In genomic region chr11:89024181-89024881, GRCm38 (mm10) we compare ENCODE assay signal across 8 mouse cellular contexts. TPM values are rescaled to one million over a fixed set of nuclear protein-coding genes. Genes with fewer than 3 reads are reported as not detected.
DNase-seq lines count a peak whose midpoint lies in the region; ATAC-seq and TF ChIP-seq lines count a peak whose summit lies in the region.

No protein-coding gene starts in this region.

- no peak overlapping the region for H3K4me2 ChIP-seq in neural tube, embryonic 11.5 days (ENCODE audit: low read depth)
- no peak overlapping the region for H3K4me2 ChIP-seq in intestine, embryonic 16.5 days (ENCODE audit: low read depth, low read length)
- H3K4me2 ChIP-seq in liver, postnatal 0 days (ENCODE audit: low read depth, low read length), result peak overlapping the region; percentile 40

- no peaks in the 10 kb centered on the region for H3K36me3 ChIP-seq in neural tube, embryonic 11.5 days (ENCODE audit: control insufficient read depth, insufficient read depth, low read length)
- no peaks in the 10 kb centered on the region for H3K36me3 ChIP-seq in intestine, embryonic 16.5 days (ENCODE audit: control insufficient read depth, insufficient read depth, low read length)
- peaks cover 17% of the 10 kb centered on the region for H3K36me3 ChIP-seq in liver, postnatal 0 days (replicated peaks; ENCODE audit: insufficient read depth, low read length)

- H3K27me3 ChIP-seq in neural tube, embryonic 11.5 days (ENCODE audit: control insufficient read depth, insufficient read depth, low read length), result no peaks in the 10 kb centered on the region
- H3K27me3 ChIP-seq in intestine, embryonic 16.5 days (replicated peaks; ENCODE audit: control insufficient read depth, insufficient read depth, low read length), result no peaks in the 10 kb centered on the region
- no peaks in the 10 kb centered on the region for H3K27me3 ChIP-seq in liver, postnatal 0 days (ENCODE audit: insufficient read depth, low read length)

- H3K9me3 ChIP-seq in neural tube, embryonic 11.5 days (ENCODE audit: control insufficient read depth, low read length), result no peaks in the 10 kb centered on the region
- H3K9me3 ChIP-seq in intestine, embryonic 16.5 days (ENCODE audit: control insufficient read depth, low read length), result no peaks in the 10 kb centered on the region
- H3K9me3 ChIP-seq in liver, postnatal 0 days (ENCODE audit: low read length), result no peaks in the 10 kb centered on the region

- WGBS in neural tube, embryonic 11.5 days, result 75% methylated on average over 11 of the region's 11 CpGs
- 25% methylated on average over 11 of the region's 11 CpGs for WGBS in bone marrow, adult 2 months
- WGBS in intestine, embryonic 16.5 days, result 24% methylated on average over 11 of the region's 11 CpGs
- WGBS in liver, postnatal 0 days (ENCODE audit: insufficient replicate concordance), result 30% methylated on average over 11 of the region's 11 CpGs

- no peak overlapping the region for H3K4me3 ChIP-seq in neural tube, embryonic 11.5 days (ENCODE audit: low read depth, low read length)
- no peak overlapping the region for H3K4me3 ChIP-seq in bone marrow, adult 2 months (replicated peaks; ENCODE audit: control insufficient read depth, low read depth, low read length)
- peak overlapping the region; percentile 9; the same call in 1 of the 2 replicates for H3K4me3 ChIP-seq in intestine, embryonic 16.5 days (ENCODE audit: low read length)
- H3K4me3 ChIP-seq in liver, postnatal 0 days (ENCODE audit: low read depth, low read length), result no peak overlapping the region

- ATAC-seq in neural tube, embryonic 11.5 days (ENCODE audit: insufficient read depth, low FRiP score, low TSS enrichment), result no peak
- peak; percentile 76 for ATAC-seq in intestine, embryonic 16.5 days
- ATAC-seq in liver, postnatal 0 days, result peak; percentile 84

- no peak for TF ChIP-seq POLR2A in bone marrow, adult 2 months (IDR thresholded peaks at IDR 0.05; ENCODE audit: borderline replicate concordance, control insufficient read depth, low read depth, low read length)

- peak; percentile 88 for TF ChIP-seq EP300 in liver, postnatal 0 days (IDR thresholded peaks at IDR 0.05; ENCODE audit: low read depth)

- DNase-seq in neural tube, embryonic 11.5 days (ENCODE audit: low spot score), result peak; percentile 26
- no peak for DNase-seq in neural tube, embryonic 10.5 days (ENCODE audit: extremely low spot score, low spot score)
- peak; percentile 99 for DNase-seq in heart, adult 11 months
- peak; percentile 81 for DNase-seq in liver, postnatal 0 days
- DNase-seq in spleen, adult 18-20 months, result peak; percentile 61 to 66
- no peak for DNase-seq in c-Kit-positive CD71-positive TER-119-positive erythroid progenitor cells, embryonic 14.5 days (ENCODE audit: low spot score)

- no peak overlapping the region for H3K9ac ChIP-seq in neural tube, embryonic 11.5 days (ENCODE audit: low read length)
- H3K9ac ChIP-seq in intestine, embryonic 16.5 days (ENCODE audit: low read depth, low read length), result no peak overlapping the region
- peak overlapping the region; percentile 42 for H3K9ac ChIP-seq in liver, postnatal 0 days (replicated peaks)

- H3K27ac ChIP-seq in neural tube, embryonic 11.5 days (ENCODE audit: low read depth, low read length), result no peak overlapping the region
- H3K27ac ChIP-seq in bone marrow, adult 2 months (ENCODE audit: control insufficient read depth, insufficient read depth, low read depth, low read length, poor library complexity), result peak overlapping the region; percentile 81
- H3K27ac ChIP-seq in intestine, embryonic 16.5 days (ENCODE audit: low read length), result peak overlapping the region; percentile 91
- peak overlapping the region; percentile 97 for H3K27ac ChIP-seq in liver, postnatal 0 days (ENCODE audit: low read depth)

- no peaks in the 10 kb centered on the region for H3K4me1 ChIP-seq in neural tube, embryonic 11.5 days (ENCODE audit: control insufficient read depth, insufficient read depth, low read length)
- H3K4me1 ChIP-seq in bone marrow, adult 2 months (ENCODE audit: control insufficient read depth, insufficient read depth, low read length), result no peaks in the 10 kb centered on the region; the same call in 1 of the 2 replicates
- peaks cover 27% of the 10 kb centered on the region for H3K4me1 ChIP-seq in intestine, embryonic 16.5 days (ENCODE audit: control insufficient read depth, insufficient read depth, low read length)
- peaks cover 52% of the 10 kb centered on the region for H3K4me1 ChIP-seq in liver, postnatal 0 days (ENCODE audit: insufficient read depth)

- peak; percentile 10; the same call in 1 of the 2 replicates for TF ChIP-seq CTCF in bone marrow, adult 2 months (IDR thresholded peaks at IDR 0.05; ENCODE audit: control insufficient read depth, insufficient read depth, low read length)
- TF ChIP-seq CTCF in liver, postnatal 0 days (IDR thresholded peaks at IDR 0.05; ENCODE audit: low read depth), result no peak

RNA-seq across cellular contexts. Expression of gene Trim25, which starts 25.2 kb away (rescaled TPM):
- 2.5 and 3.0 TPM in 2 replicates for polyA plus RNA-seq in neural tube, embryonic 11.5 days (2014; fragmentation: Nextera tagmentation; extraction: Ambion mirVana)
- polyA plus RNA-seq in bone marrow, adult 2 months (2011; ENCODE audit: insufficient read depth, insufficient read length, low replicate concordance, missing spikeins), result 19.8 and 33.7 TPM in 2 replicates
- 27.5 and 27.6 TPM in 2 replicates for polyA plus RNA-seq in intestine, embryonic 16.5 days (2015; fragmentation: Nextera tagmentation; extraction: Ambion mirVana)
- 20.4 and 20.6 TPM in 2 replicates for polyA plus RNA-seq in liver, postnatal 0 days (2015; fragmentation: Nextera tagmentation; extraction: Ambion mirVana)

RNA-seq across cellular contexts. Expression of gene Dgke, which starts 42.3 kb away (rescaled TPM):
- polyA plus RNA-seq in neural tube, embryonic 11.5 days (2014; fragmentation: Nextera tagmentation; extraction: Ambion mirVana), result 6.6 and 6.9 TPM in 2 replicates
- 1.9 and 2.0 TPM in 2 replicates for polyA plus RNA-seq in bone marrow, adult 2 months (2011; ENCODE audit: insufficient read depth, insufficient read length, low replicate concordance, missing spikeins)
- polyA plus RNA-seq in intestine, embryonic 16.5 days (2015; fragmentation: Nextera tagmentation; extraction: Ambion mirVana), result 2.3 TPM in 2 replicates
- 0.53 and 0.60 TPM in 2 replicates for polyA plus RNA-seq in liver, postnatal 0 days (2015; fragmentation: Nextera tagmentation; extraction: Ambion mirVana)

RNA-seq across cellular contexts. Expression of gene Gm525, which starts 49.3 kb away (rescaled TPM):
- not detected in 2 replicates for polyA plus RNA-seq in neural tube, embryonic 11.5 days (2014; fragmentation: Nextera tagmentation; extraction: Ambion mirVana)
- polyA plus RNA-seq in bone marrow, adult 2 months (2011; ENCODE audit: insufficient read depth, insufficient read length, low replicate concordance, missing spikeins), result not detected in 2 replicates
- polyA plus RNA-seq in intestine, embryonic 16.5 days (2015; fragmentation: Nextera tagmentation; extraction: Ambion mirVana), result 1.5 TPM in 2 replicates
- polyA plus RNA-seq in liver, postnatal 0 days (2015; fragmentation: Nextera tagmentation; extraction: Ambion mirVana), result 0.31 and 0.39 TPM in 2 replicates

RNA-seq across cellular contexts. Expression of gene Coil, which starts 54.3 kb away (rescaled TPM):
- polyA plus RNA-seq in neural tube, embryonic 11.5 days (2014; fragmentation: Nextera tagmentation; extraction: Ambion mirVana), result 21.3 and 22.7 TPM in 2 replicates
- polyA plus RNA-seq in bone marrow, adult 2 months (2011; ENCODE audit: insufficient read depth, insufficient read length, low replicate concordance, missing spikeins), result 2.7 and 7.2 TPM in 2 replicates
- polyA plus RNA-seq in intestine, embryonic 16.5 days (2015; fragmentation: Nextera tagmentation; extraction: Ambion mirVana), result 9.8 and 10.1 TPM in 2 replicates
- polyA plus RNA-seq in liver, postnatal 0 days (2015; fragmentation: Nextera tagmentation; extraction: Ambion mirVana), result 2.6 and 2.7 TPM in 2 replicates

RNA-seq across cellular contexts. Expression of gene Elobl, which starts 57.6 kb away (rescaled TPM):
- polyA plus RNA-seq in neural tube, embryonic 11.5 days (2014; fragmentation: Nextera tagmentation; extraction: Ambion mirVana), result not detected in 2 replicates
- 11.6 TPM in 1 of 2 replicates, not detected in the other for polyA plus RNA-seq in bone marrow, adult 2 months (2011; ENCODE audit: insufficient read depth, insufficient read length, low replicate concordance, missing spikeins)
- not detected in 2 replicates for polyA plus RNA-seq in intestine, embryonic 16.5 days (2015; fragmentation: Nextera tagmentation; extraction: Ambion mirVana)
- not detected in 2 replicates for polyA plus RNA-seq in liver, postnatal 0 days (2015; fragmentation: Nextera tagmentation; extraction: Ambion mirVana)

Comparison
In these comparisons a context has a peak if more than half of its experiments do, and no peak if none do; other contexts are left out.
1. DNase-seq: peak in neural tube, embryonic 11.5 days (single experiment), heart, adult 11 months (single experiment), liver, postnatal 0 days (single experiment) and spleen, adult 18-20 months (2 of 2); none in neural tube, embryonic 10.5 days (single experiment) and c-Kit-positive CD71-positive TER-119-positive erythroid progenitor cells, embryonic 14.5 days (single experiment).